Mouse (Mus musculus) olfactory bulb, adult 2 months (tissue): ENCODE measurements around the gene Ptpa.

ENCODE experiments used
- CTCF ChIP-seq: fragments of 200-500 bp; IDR thresholded peaks from 2 replicates; pipeline ENCODE4 v1.5.1; 2012; ENCODE audit warnings: low read depth, mild to moderate bottlenecking, low read length, moderate library complexity; ENCODE audit not compliant: insufficient read depth
- POLR2A ChIP-seq: fragments of 200-500 bp; IDR thresholded peaks from 2 replicates; pipeline ENCODE4 v1.6.1; 2012; ENCODE audit warnings: mild to moderate bottlenecking, low read depth, low read length, moderate library complexity; ENCODE audit not compliant: insufficient read depth

- TF ChIP-seq CTCF, result no peak
- no peak for TF ChIP-seq POLR2A
Observed at GRCm38 (mm10) chr2:30385591-30385990, 30.2 kb upstream of the Ptpa start.
